Mouse (Mus musculus) heart, adult 2 months (tissue): ENCODE measurements around the gene Smco3. TPM values are rescaled to one million over a fixed set of nuclear protein-coding genes. Genes with fewer than 3 reads are reported as not detected.

Source experiments
- DNase-seq, 2 experiments: peaks; one replicate each; pipeline ENCODE4 v3.0.0; 2021
- H3K27ac ChIP-seq: fragments of 200-600 bp; 2 replicates; pipeline ENCODE4 v1.8.1; 2022
- H3K27me3 ChIP-seq: fragments of 200-500 bp; 2 replicates; pipeline ENCODE4 v1.6.1; 2012; ENCODE audit warnings: mild to moderate bottlenecking, low read length, inconsistent platforms, mixed read lengths; ENCODE audit not compliant: control insufficient read depth, insufficient read depth
- H3K36me3 ChIP-seq: fragments of 200-500 bp; 2 replicates; pipeline ENCODE4 v1.6.1; 2012; ENCODE audit warnings: low read length, inconsistent platforms; ENCODE audit not compliant: control insufficient read depth, insufficient read depth
- H3K4me1 ChIP-seq: fragments of 200-500 bp; 2 replicates; pipeline ENCODE4 v1.6.1; 2011; ENCODE audit warnings: low read length; ENCODE audit not compliant: control insufficient read depth, insufficient read depth
- H3K4me3 ChIP-seq: fragments of 200-600 bp; 2 replicates; pipeline ENCODE4 v1.8.1; 2022
- H3K79me2 ChIP-seq: fragments of 200-500 bp; replicated peaks from 2 replicates; pipeline ENCODE4 v1.6.1; 2012; ENCODE audit warnings: mild to moderate bottlenecking, inconsistent platforms, low read length, moderate library complexity, mixed read lengths; ENCODE audit not compliant: control insufficient read depth, insufficient read depth
- H3K9ac ChIP-seq: fragments of 200-500 bp; 2 replicates; pipeline ENCODE4 v1.6.1; 2012; ENCODE audit warnings: low read depth, mild to moderate bottlenecking, control low read depth, inconsistent platforms, low read length, mixed read lengths
- CTCF ChIP-seq: fragments of 200-600 bp; IDR thresholded peaks from 2 replicates; pipeline ENCODE4 v1.8.1; 2022; ENCODE audit warnings: antibody characterized with exemption, mild to moderate bottlenecking, moderate library complexity
- EP300 ChIP-seq: fragments of 200-500 bp; IDR thresholded peaks from 2 replicates; pipeline ENCODE4 v1.6.1; 2011; ENCODE audit warnings: low read depth, low read length, control low read depth; ENCODE audit not compliant: insufficient read depth
- POLR2A ChIP-seq: fragments of 200-500 bp; IDR thresholded peaks from 2 replicates; pipeline ENCODE4 v1.6.1; 2011; ENCODE audit warnings: mild to moderate bottlenecking, low read depth, low read length, control low read depth; ENCODE audit not compliant: insufficient read depth
- WGBS: fragments of 180-500 bp; shearing (Covaris S2); methylation state at CpG from one replicate; pipeline ENCODE4 v1.1.7; 2018; 5-methylcytosine and 5-hydroxymethylcytosine counted together
- intact Hi-C: fragments of 180-260 bp; cut with DNase I; formaldehyde crosslinking; loops from one replicate; pipeline ENCODE4 v1.15.1; 2025
- polyA plus RNA-seq: library from polyadenylated mRNA; depleted of rRNA; stranded (reverse); fragments of >200 nt; gene quantifications from 2 replicates; pipeline ENCODE4 v1.2.3, GENCODE M21; 2012
- total RNA-seq, 2 experiments: library from RNA; stranded (reverse); gene quantifications; 2 replicates each; pipeline ENCODE4 v1.2.3; 2021

Smco3 gene
- total and polyA plus RNA-seq, 3 experiments = 0.04 TPM; not detected in 2

- TF ChIP-seq POLR2A = peak; percentile 60
- no peak for TF ChIP-seq CTCF
- 0 out of 2 replicates have a peak, but pooled peaks have one; percentile 32 for TF ChIP-seq EP300
- intact Hi-C loops = no loop called here
- Histone ChIP-seq H3K36me3 (no peaks in the 10 kb centered on the region), H3K79me2 (no peaks in the 10 kb centered on the region), H3K9ac (peak overlapping the region; percentile 58), H3K27ac (peak overlapping the region; percentile 94), H3K27me3 (no peaks in the 10 kb centered on the region), H3K4me3 (peak overlapping the region; percentile 47), H3K4me1 (peaks cover 6% of the 10 kb centered on the region)
- WGBS = 3% methylated on average over 11 of the region's 11 CpGs
- no peak for DNase-seq
Observed at GRCm38 (mm10) chr6:136857873-136858260, 22.6 kb upstream of the Smco3 start.

- intact Hi-C loops = no loop called here
Observed at GRCm38 (mm10) chr6:136857186-136857872, 22.1 kb upstream of the Smco3 start, which contains the start of gene Art4. TSS of gene Art4 (minus strand) at chr6:136857733.

GRCm38 (mm10) chr6:136856071-136856636 is 20.9 kb upstream of the Smco3 start:
- 22% methylated on average over 14 of the region's 14 CpGs for WGBS
- peak overlapping the region; percentile 47 for H3K4me3 ChIP-seq
- intact Hi-C loops = no loop called here
- H3K27me3 ChIP-seq = no peaks in the 10 kb centered on the region
- H3K79me2 ChIP-seq = no peaks in the 10 kb centered on the region
- H3K9ac ChIP-seq = peak overlapping the region; percentile 64
- DNase-seq = peak in 1 of 2 experiments; percentile 40
- H3K4me1 ChIP-seq = peaks cover 6% of the 10 kb centered on the region
- TF ChIP-seq POLR2A = peak; percentile 51
- TF ChIP-seq EP300 = no peak
- H3K27ac ChIP-seq = peak overlapping the region; percentile 94
- H3K36me3 ChIP-seq = no peaks in the 10 kb centered on the region

More at GRCm38 (mm10) chr6:136857186-136857872, 22.1 kb upstream of the Smco3 start, which contains the start of gene Art4:
- Histone ChIP-seq H3K4me3 (peak within 1 kb of the TSS; percentile 47), H3K27ac (peak within 1 kb of the TSS; percentile 94), H3K36me3 (no peaks in the 10 kb centered on the region), H3K9ac (peak within 1 kb of the TSS; percentile 58), H3K79me2 (no peaks in the 10 kb centered on the region), H3K27me3 (no peaks in the 10 kb centered on the region), H3K4me1 (peaks cover 6% of the 10 kb centered on the region)
- DNase-seq = peak; percentile 63 to 70
- no peak for TF ChIP-seq EP300
- peak; percentile 16; the same call in 1 of the 2 replicates for TF ChIP-seq CTCF
- 12% methylated on average over 18 of the region's 18 CpGs for WGBS

DNA sequence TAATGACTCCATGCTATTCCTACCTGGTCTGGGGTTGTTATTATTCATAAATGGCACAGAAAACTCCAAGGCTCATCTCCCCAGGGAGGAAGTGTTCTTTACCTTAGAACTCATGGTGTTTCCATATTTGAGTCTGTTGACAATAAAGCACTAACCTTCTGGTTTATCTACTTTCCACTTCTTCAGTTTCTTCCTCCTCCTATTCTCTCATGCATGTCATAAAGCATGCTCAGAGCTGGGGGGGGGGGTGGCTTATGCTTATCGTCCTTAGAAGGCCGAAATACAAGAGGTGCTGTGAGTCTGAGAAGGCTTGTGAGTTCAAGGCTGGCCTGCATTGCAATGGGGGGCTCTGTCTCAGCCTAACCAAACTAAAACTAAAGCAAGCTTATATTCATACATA is 19.9 kb upstream of the Smco3 start:
- Histone ChIP-seq H3K27me3 (no peaks in the 10 kb centered on the region), H3K4me3 (no peak overlapping the region), H3K9ac (no peak overlapping the region), H3K79me2 (no peaks in the 10 kb centered on the region), H3K4me1 (peaks cover 6% of the 10 kb centered on the region), H3K36me3 (no peaks in the 10 kb centered on the region), H3K27ac (no peak overlapping the region; the same call in 1 of the 2 replicates)
- 50% methylated on average over 2 of the region's 2 CpGs for WGBS
- no peak for TF ChIP-seq POLR2A
- TF ChIP-seq EP300 = no peak
- no peak for TF ChIP-seq CTCF
- intact Hi-C loops = no loop called here
- DNase-seq = no peak

DNA sequence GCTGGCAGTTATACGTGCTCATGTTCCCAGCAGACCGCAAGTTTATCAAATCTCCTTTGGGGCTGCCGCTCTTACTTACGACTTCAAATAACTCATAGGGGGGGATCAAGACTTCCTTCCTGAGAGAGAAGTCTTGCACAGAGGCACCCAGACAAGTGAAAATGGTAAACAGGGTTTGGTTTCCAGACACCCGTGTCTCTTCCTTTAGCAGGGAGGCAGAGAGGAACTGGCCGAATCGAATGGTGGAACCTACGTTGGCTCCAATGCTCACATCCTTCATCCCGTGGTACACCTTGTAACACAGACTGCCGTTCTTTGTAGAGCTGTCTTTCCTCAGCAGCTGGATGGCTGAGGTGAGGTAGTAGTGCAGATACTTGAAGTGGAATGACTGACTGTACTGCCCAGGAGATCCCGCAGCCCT is 19.1 kb upstream of the Smco3 start:
- H3K4me1 ChIP-seq = peaks cover 6% of the 10 kb centered on the region
- H3K9ac ChIP-seq = no peak overlapping the region
- intact Hi-C loops = no loop called here
- no peaks in the 10 kb centered on the region for H3K36me3 ChIP-seq
- no peak for DNase-seq
- 62% methylated on average over 11 of the region's 11 CpGs for WGBS
- no peak overlapping the region for H3K4me3 ChIP-seq
- no peaks in the 10 kb centered on the region for H3K79me2 ChIP-seq
- TF ChIP-seq EP300 = no peak
- no peak for TF ChIP-seq POLR2A
- no peak for TF ChIP-seq CTCF
- H3K27me3 ChIP-seq = no peaks in the 10 kb centered on the region
- H3K27ac ChIP-seq = no peak overlapping the region

GRCm38 (mm10) chr6:136852762-136853161 is 17.5 kb upstream of the Smco3 start:
- Histone ChIP-seq H3K4me1 (peaks cover 4% of the 10 kb centered on the region), H3K27ac (no peak overlapping the region), H3K4me3 (no peak overlapping the region), H3K27me3 (no peaks in the 10 kb centered on the region), H3K36me3 (no peaks in the 10 kb centered on the region), H3K9ac (no peak overlapping the region), H3K79me2 (no peaks in the 10 kb centered on the region)
- DNase-seq = no peak
- WGBS = 59% methylated on average over 3 of the region's 3 CpGs
- no peak for TF ChIP-seq CTCF
- TF ChIP-seq POLR2A = no peak
- no peak for TF ChIP-seq EP300
- intact Hi-C loops = loop anchor here (2.0 kb wide), 1 partner anchor 22 kb away; no protein-coding TSS in a partner anchor
